Mouse (Mus musculus) bone marrow macrophage, adult 2 months (primary cell): ENCODE results near the gene Golt1a.

Experiments used
- CTCF ChIP-seq: IDR thresholded peaks from 2 replicates; pipeline ENCODE4 v1.5.1; 2012; ENCODE audit warnings: low read depth, mild to moderate bottlenecking, low read length, moderate library complexity
- POLR2A ChIP-seq: IDR thresholded peaks from 2 replicates; pipeline ENCODE4 v1.6.1; 2012; ENCODE audit warnings: mild to moderate bottlenecking, low read depth, low read length, borderline replicate concordance

DNA sequence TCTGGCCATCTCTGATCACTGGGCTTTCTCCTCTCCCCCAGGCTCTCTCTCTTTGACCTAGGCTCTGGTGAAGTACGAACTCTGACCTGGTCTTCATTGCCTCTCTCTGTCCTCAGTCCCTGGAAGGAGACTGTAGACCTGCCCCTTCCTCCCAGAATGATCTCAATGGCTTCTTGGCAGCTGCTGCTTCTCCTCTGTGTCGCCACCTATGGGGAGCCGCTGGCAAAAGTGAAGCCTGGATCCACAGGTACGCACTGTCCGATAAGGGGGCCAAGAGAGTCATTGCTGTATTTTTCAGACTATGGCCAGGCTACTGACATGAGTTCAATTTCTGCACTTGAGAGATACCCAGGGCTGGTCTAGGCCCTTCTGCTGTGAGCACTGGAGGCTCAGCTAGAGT, 17.5 kb downstream of the Golt1a start:
- TF ChIP-seq CTCF (no peak), POLR2A (no peak)
